Mouse (Mus musculus) stomach, embryonic 14.5 days (tissue): ENCODE measurements around the gene Fndc3b. TPM values are rescaled to one million over a fixed set of nuclear protein-coding genes. Genes with fewer than 3 reads are reported as not detected.
A peak's percentile ranks its signal among the peaks of the same experiment; 100 is the strongest.

ENCODE experiments used
- ATAC-seq: fragments of 200-750 bp; cut with Nextera tagmentation; 2 replicates; pipeline ENCODE4 v1.8.0; 2017; ENCODE audit warnings: low read depth, moderate TSS enrichment; ENCODE audit not compliant: insufficient number of reproducible peaks, insufficient read depth, low FRiP score
- H3K27ac ChIP-seq: fragments of 300-500 bp; sonication (generic); 2 replicates; pipeline ENCODE4 v1.5.1; 2014; ENCODE audit warnings: mild to moderate bottlenecking, low read length, moderate library complexity, mixed read lengths
- H3K27me3 ChIP-seq: fragments of 300-500 bp; sonication (generic); 2 replicates; pipeline ENCODE4 v1.6.1; 2014; ENCODE audit warnings: low read length, control low read depth, mixed read lengths; ENCODE audit not compliant: control insufficient read depth, insufficient read depth
- H3K36me3 ChIP-seq: fragments of 300-500 bp; sonication (generic); 2 replicates; pipeline ENCODE4 v1.6.1; 2014; ENCODE audit warnings: mild to moderate bottlenecking, control low read depth, low read length, moderate library complexity, mixed read lengths; ENCODE audit not compliant: control insufficient read depth, insufficient read depth
- H3K4me1 ChIP-seq: fragments of 300-500 bp; sonication (generic); 2 replicates; pipeline ENCODE4 v1.6.1; 2014; ENCODE audit warnings: low read length, control low read depth, mixed read lengths; ENCODE audit not compliant: control insufficient read depth, insufficient read depth
- H3K4me2 ChIP-seq: fragments of 300-500 bp; sonication (generic); replicated peaks from 2 replicates; pipeline ENCODE4 v1.6.1; 2014; ENCODE audit warnings: low read depth, low read length, control low read depth
- H3K4me3 ChIP-seq: fragments of 300-500 bp; sonication (generic); 2 replicates; pipeline ENCODE4 v1.5.1; 2014; ENCODE audit warnings: low read depth, low read length, control low read depth
- H3K9ac ChIP-seq: fragments of 300-500 bp; sonication (generic); replicated peaks from 2 replicates; pipeline ENCODE4 v1.6.1; 2014; ENCODE audit warnings: low read depth, mild to moderate bottlenecking, control low read depth, low read length, moderate library complexity, mixed read lengths
- H3K9me3 ChIP-seq: fragments of 300-500 bp; sonication (generic); 2 replicates; pipeline ENCODE4 v1.6.1; 2016; ENCODE audit warnings: low read depth, low read length, control low read depth; ENCODE audit not compliant: control insufficient read depth
- WGBS: fragments of 180-500 bp; shearing (Covaris S2); extraction: QIAGEN DNeasy Blood & Tissue Kit; methylation state at CpG from one replicate; pipeline ENCODE4 v1.1.7; 2014; 5-methylcytosine and 5-hydroxymethylcytosine counted together
- polyA plus RNA-seq: library from polyadenylated mRNA; unstranded; fragments of >200 nt; fragmentation: Nextera tagmentation; extraction: Ambion mirVana; gene quantifications from 2 replicates; pipeline ENCODE4 v1.2.1, GENCODE M21; 2014

Fndc3b gene
- polyA plus RNA-seq, 1 experiment from 2014 or later, result 33.3 TPM

GRCm38 (mm10) chr3:27467505-27468020, 243.5 kb downstream of the Fndc3b start:
- H3K27ac ChIP-seq, result no peak overlapping the region
- no peaks in the 10 kb centered on the region for H3K4me1 ChIP-seq
- H3K27me3 ChIP-seq, result no peaks in the 10 kb centered on the region
- H3K4me2 ChIP-seq, result no peak overlapping the region
- no peak overlapping the region for H3K9ac ChIP-seq
- H3K4me3 ChIP-seq, result no peak overlapping the region
- H3K9me3 ChIP-seq, result no peaks in the 10 kb centered on the region
- 68% methylated on average over 11 of the region's 11 CpGs for WGBS
- peaks cover 41% of the 10 kb centered on the region for H3K36me3 ChIP-seq
- ATAC-seq, result 0 out of 2 replicates have a peak, but pooled peaks have one; percentile 34

- 74% methylated on average over 7 of the region's 7 CpGs for WGBS
- Histone ChIP-seq H3K36me3 (peaks cover 52% of the 10 kb centered on the region), H3K27ac (no peak overlapping the region), H3K4me3 (no peak overlapping the region), H3K27me3 (no peaks in the 10 kb centered on the region), H3K9ac (no peak overlapping the region), H3K9me3 (no peaks in the 10 kb centered on the region), H3K4me1 (no peaks in the 10 kb centered on the region), H3K4me2 (no peak overlapping the region)
- no peak for ATAC-seq
Observed at GRCm38 (mm10) chr3:27466297-27466901, 244.7 kb downstream of the Fndc3b start.

- Histone ChIP-seq H3K9me3 (no peaks in the 10 kb centered on the region), H3K4me2 (no peak overlapping the region), H3K4me1 (no peaks in the 10 kb centered on the region), H3K4me3 (no peak overlapping the region), H3K27ac (no peak overlapping the region), H3K36me3 (peaks cover 68% of the 10 kb centered on the region), H3K27me3 (no peaks in the 10 kb centered on the region), H3K9ac (no peak overlapping the region)
- no peak for ATAC-seq
- 96% methylated on average over 7 of the region's 7 CpGs for WGBS
Observed at GRCm38 (mm10) chr3:27463373-27463772, 247.7 kb downstream of the Fndc3b start.

GRCm38 (mm10) chr3:27462934-27463333, 248.2 kb downstream of the Fndc3b start:
- Histone ChIP-seq H3K27me3 (no peaks in the 10 kb centered on the region), H3K4me2 (no peak overlapping the region), H3K4me1 (no peaks in the 10 kb centered on the region), H3K9ac (no peak overlapping the region), H3K36me3 (peaks cover 70% of the 10 kb centered on the region), H3K27ac (no peak overlapping the region), H3K4me3 (no peak overlapping the region), H3K9me3 (no peaks in the 10 kb centered on the region)
- no peak for ATAC-seq
- 76% methylated on average over 15 of the region's 15 CpGs for WGBS

GRCm38 (mm10) chr3:27462316-27462902, 248.7 kb downstream of the Fndc3b start:
- H3K4me3 ChIP-seq, result no peak overlapping the region
- no peak for ATAC-seq
- H3K27ac ChIP-seq, result no peak overlapping the region
- no peak overlapping the region for H3K9ac ChIP-seq
- 85% methylated on average over 9 of the region's 9 CpGs for WGBS
- no peaks in the 10 kb centered on the region for H3K9me3 ChIP-seq
- H3K4me2 ChIP-seq, result no peak overlapping the region
- peaks cover 74% of the 10 kb centered on the region for H3K36me3 ChIP-seq
- H3K4me1 ChIP-seq, result no peaks in the 10 kb centered on the region
- no peaks in the 10 kb centered on the region for H3K27me3 ChIP-seq

GRCm38 (mm10) chr3:27461861-27462260, 249.2 kb downstream of the Fndc3b start:
- ATAC-seq, result no peak

GRCm38 (mm10) chr3:27461037-27461436, 250.1 kb downstream of the Fndc3b start:
- H3K4me1 ChIP-seq, result no peaks in the 10 kb centered on the region
- 30% methylated on average over 1 of the region's 1 CpGs for WGBS
- no peak overlapping the region for H3K9ac ChIP-seq
- H3K36me3 ChIP-seq, result peaks cover 82% of the 10 kb centered on the region
- H3K4me2 ChIP-seq, result no peak overlapping the region
- no peak overlapping the region for H3K4me3 ChIP-seq
- no peak overlapping the region for H3K27ac ChIP-seq
- ATAC-seq, result no peak
- H3K9me3 ChIP-seq, result no peaks in the 10 kb centered on the region
- no peaks in the 10 kb centered on the region for H3K27me3 ChIP-seq

More at GRCm38 (mm10) chr3:27461861-27462260, 249.2 kb downstream of the Fndc3b start:
- H3K9ac ChIP-seq, result no peak overlapping the region
- no peaks in the 10 kb centered on the region for H3K9me3 ChIP-seq
- peaks cover 79% of the 10 kb centered on the region for H3K36me3 ChIP-seq
- H3K4me1 ChIP-seq, result no peaks in the 10 kb centered on the region
- H3K27me3 ChIP-seq, result no peaks in the 10 kb centered on the region
- WGBS, result 93% methylated on average over 7 of the region's 7 CpGs
- no peak overlapping the region for H3K4me3 ChIP-seq
- H3K4me2 ChIP-seq, result no peak overlapping the region
- no peak overlapping the region for H3K27ac ChIP-seq

GRCm38 (mm10) chr3:27458416-27458815, 252.7 kb downstream of the Fndc3b start:
- Histone ChIP-seq H3K36me3 (peaks cover 90% of the 10 kb centered on the region), H3K9me3 (no peaks in the 10 kb centered on the region), H3K27me3 (no peaks in the 10 kb centered on the region), H3K27ac (no peak overlapping the region), H3K9ac (no peak overlapping the region), H3K4me3 (no peak overlapping the region), H3K4me1 (no peaks in the 10 kb centered on the region), H3K4me2 (no peak overlapping the region)
- no peak for ATAC-seq
- WGBS, result 92% methylated on average over 9 of the region's 9 CpGs
